Mouse (Mus musculus): ENCODE measurements around the gene Ucn2.

DNA sequence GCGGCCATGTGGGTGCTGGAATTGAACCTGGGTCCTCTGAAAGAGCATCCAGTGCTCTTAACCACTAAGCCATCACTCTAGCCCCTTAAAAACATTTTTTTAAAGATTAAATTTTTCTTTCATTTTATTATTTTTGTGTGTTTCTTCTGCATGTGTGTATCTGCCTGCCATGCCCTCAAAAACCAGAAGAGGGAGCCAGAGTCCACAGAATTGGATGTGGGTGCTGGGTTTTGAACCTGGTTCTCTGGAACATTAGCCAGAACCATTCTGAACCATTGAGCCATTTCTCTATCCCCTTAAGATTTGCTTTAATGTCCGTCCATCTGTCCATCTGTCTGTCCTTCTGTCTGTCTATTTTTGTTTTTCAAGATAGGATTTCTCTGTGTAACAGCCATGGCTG is 17.4 kb downstream of the Ucn2 start:
- TF ChIP-seq CTCF (IDR thresholded peaks at IDR 0.05; ENCODE audit: control insufficient read depth, insufficient read depth, insufficient replicate concordance, low read depth, low read length), result no peak
- TF ChIP-seq POLR2A (IDR thresholded peaks at IDR 0.05; ENCODE audit: control insufficient read depth, low read depth, low read length), result no peak

Data from testis, adult 2 months (tissue).